Mouse (Mus musculus): ENCODE data around the gene Wdr5.

Wdr5 gene

GRCm38 (mm10) chr2:27552620-27553287 lies 37.8 kb downstream of the Wdr5 start:
- DNase-seq (ENCODE audit: low spot score): no peak

- DNase-seq (ENCODE audit: low spot score): no peak
These were observed 39.4 kb downstream of the Wdr5 start for GRCm38 (mm10) chr2:27554308-27554707.

GRCm38 (mm10) chr2:27556921-27557320 lies 42.0 kb downstream of the Wdr5 start:
- DNase-seq (ENCODE audit: low spot score): no peak

DNA sequence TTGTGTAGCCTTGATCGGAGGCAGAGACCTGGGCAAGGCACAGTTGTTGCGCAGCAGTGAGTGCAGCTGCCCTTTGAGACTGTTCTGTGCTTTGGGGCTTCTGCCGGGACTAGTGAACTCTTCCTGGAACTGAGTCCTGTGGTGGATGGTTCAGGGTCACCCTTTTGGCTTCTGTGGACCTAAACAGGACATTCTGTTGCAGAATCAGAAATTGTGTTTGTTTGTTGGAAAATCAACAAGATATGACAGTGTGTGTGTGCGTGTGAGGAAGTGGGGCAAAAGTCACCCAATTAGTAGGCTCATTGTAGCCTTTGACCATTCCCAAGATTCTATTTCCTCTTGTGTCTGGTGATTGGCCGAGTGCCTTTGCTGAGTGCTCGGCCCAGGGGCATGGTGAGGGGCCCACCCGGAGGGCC lies 45.8 kb downstream of the Wdr5 start:
- DNase-seq (ENCODE audit: low spot score): no peak

GRCm38 (mm10) chr2:27561159-27561558 lies 46.2 kb downstream of the Wdr5 start:
- no peak for DNase-seq (ENCODE audit: low spot score)

- no peak for DNase-seq (ENCODE audit: low spot score)
These were observed 46.9 kb downstream of the Wdr5 start for GRCm38 (mm10) chr2:27561829-27562228.

GRCm38 (mm10) chr2:27563641-27564148 lies 48.7 kb downstream of the Wdr5 start:
- no peak for DNase-seq (ENCODE audit: low spot score)

DNA sequence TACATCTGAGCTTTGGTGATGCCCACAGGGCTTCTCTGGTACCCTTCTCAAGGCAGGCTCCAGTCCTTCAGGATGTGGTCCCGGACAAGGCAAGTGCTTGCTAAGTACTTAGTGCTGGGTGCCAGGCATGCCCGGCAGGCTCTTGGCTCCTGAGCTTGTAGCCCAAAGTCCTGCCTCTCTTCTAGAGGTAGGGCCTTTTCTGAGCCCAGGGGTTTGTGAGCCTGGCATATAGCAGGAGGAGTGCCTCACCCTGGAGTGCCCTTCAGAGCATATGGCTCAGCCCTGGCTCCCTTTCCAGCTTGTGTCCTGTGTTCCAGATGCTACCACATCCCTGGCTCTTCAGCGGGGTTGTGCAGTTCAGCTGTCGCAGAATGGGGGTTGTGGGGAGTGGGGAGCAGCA lies 49.7 kb downstream of the Wdr5 start:
- DNase-seq (ENCODE audit: low spot score): no peak

- DNase-seq (ENCODE audit: low spot score): no peak
These were observed 50.6 kb downstream of the Wdr5 start for GRCm38 (mm10) chr2:27565316-27566103.

DNA sequence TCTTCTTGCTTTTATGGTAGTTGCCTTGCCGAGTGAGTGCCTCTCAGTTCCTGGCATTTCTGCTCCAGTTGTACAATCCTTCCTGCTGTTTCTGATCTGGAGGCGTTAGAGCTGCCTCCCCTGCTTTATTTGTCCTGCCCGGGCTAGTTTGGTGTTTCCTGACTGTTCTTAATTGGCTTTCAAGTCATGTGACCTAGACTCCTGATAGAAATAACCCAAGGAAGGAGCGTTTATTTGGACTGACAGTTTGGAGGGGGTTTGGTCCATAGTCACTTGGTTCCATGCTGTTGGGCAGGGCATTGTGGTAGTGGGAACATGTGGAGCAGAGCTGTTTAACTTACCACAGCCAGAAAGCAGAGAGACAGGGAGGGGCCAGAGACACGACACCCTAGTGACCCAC lies 55.9 kb downstream of the Wdr5 start:
- DNase-seq (ENCODE audit: low spot score): no peak

DNA sequence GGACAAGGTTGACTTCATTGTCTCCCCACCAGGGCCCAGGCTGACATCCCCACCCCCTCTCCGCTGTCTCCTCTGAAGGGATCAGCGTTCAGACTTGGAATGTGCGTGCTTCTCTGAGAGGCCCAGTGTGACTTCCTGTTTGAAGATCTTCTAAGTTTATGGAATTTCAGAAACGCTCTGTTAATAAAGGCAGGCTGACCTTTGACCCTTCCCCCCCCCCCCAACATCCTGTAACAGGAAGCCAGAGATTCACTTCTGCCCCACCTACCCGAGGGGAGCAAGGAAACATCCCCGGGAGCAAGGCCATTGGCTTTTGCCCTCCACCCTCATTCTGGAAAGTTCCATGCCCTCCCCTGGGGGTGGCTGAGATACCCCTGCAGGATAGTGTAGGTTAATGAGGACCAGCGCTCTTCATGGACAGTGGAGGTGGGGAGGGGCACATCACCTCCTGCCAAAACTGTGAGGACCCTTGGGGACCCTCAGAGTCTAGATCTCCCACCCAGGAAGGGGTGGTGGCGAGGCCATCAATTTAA lies 57.4 kb downstream of the Wdr5 start:
- DNase-seq (ENCODE audit: low spot score): no peak

- DNase-seq (ENCODE audit: low spot score): no peak
These were observed 58.1 kb downstream of the Wdr5 start for GRCm38 (mm10) chr2:27572928-27573627.

GRCm38 (mm10) chr2:27573628-27573966 lies 58.6 kb downstream of the Wdr5 start:
- no peak for DNase-seq (ENCODE audit: low spot score)

GRCm38 (mm10) chr2:27576416-27576815 lies 61.5 kb downstream of the Wdr5 start:
- DNase-seq (ENCODE audit: low spot score): no peak

DNA sequence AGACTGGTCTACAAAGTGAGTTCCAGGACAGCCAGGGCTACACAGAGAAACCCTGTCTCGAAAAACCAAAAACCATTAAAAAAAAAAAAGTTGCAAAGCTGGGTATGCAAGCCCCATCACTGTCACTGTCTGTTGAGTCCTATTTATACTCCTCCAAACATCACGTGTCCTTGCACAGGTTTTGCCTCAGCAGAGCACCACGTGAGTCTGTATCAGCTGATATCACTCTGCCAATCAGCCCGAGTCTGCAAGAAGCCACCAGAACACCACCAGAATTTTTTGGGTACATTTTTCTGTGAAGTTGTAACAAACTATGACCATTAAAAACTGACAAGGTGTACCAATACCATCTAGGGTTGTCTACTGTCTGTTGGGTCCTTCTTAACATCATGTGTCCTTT lies 63.6 kb downstream of the Wdr5 start:
- no peak for DNase-seq (ENCODE audit: low spot score)

GRCm38 (mm10) chr2:27582112-27582511 lies 67.2 kb downstream of the Wdr5 start:
- no peak for DNase-seq (ENCODE audit: low spot score)

GRCm38 (mm10) chr2:27583019-27583418 lies 68.1 kb downstream of the Wdr5 start:
- DNase-seq (ENCODE audit: low spot score): no peak

GRCm38 (mm10) chr2:27584546-27584945 lies 69.6 kb downstream of the Wdr5 start:
- DNase-seq (ENCODE audit: low spot score): no peak

Data from spleen, adult 12 weeks (tissue).